Mouse (Mus musculus) urinary bladder, postnatal 14 days (tissue): ENCODE data around the gene Gpr180.

ENCODE experiments used
- DNase-seq: peaks from one replicate; pipeline ENCODE4 v3.0.0; 2021; ENCODE audit warnings: low spot score

The Gpr180 gene

GRCm38 (mm10) chr14:118209642-118210041 is 72.7 kb downstream of the Gpr180 start:
- no peak for DNase-seq

- DNase-seq = no peak
Observed at GRCm38 (mm10) chr14:118212188-118212804, 75.3 kb downstream of the Gpr180 start.
